Mouse (Mus musculus): ENCODE results near the gene Hoxc9.

GRCm38 (mm10) chr15:103002156-103002555 lies 25.9 kb downstream of the Hoxc9 start:
- TF ChIP-seq CTCF (IDR thresholded peaks at IDR 0.05; ENCODE audit: control insufficient read depth, insufficient read depth, insufficient replicate concordance, low read depth, low read length) = no peak
- TF ChIP-seq POLR2A (IDR thresholded peaks at IDR 0.05; ENCODE audit: control insufficient read depth, low read depth, low read length) = no peak

Measured in testis, adult 2 months (tissue).